1 mouse cellular context compared by ENCODE assay signal in the genomic region with DNA sequence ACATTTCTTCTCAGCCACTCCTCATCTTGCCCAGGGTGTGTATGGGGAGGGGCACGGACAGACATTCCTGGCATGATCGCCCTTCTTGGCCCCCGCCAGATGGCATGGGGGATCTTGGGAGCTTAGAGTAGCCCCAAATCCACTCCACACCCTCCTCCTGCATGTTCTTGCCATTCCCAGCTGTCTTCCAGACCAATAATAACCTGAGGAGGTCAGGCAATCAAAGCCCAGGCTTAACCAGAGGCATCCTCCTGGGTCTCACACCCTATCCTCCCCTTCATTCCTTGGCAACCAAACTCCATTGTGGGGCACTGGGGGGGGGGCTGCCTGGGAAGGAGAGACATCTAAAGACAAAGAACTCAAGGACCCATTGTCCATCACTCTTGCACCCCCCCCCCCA.
A peak's percentile ranks its signal among the peaks of the same experiment; 100 is the strongest.
TF ChIP-seq lines count a peak whose summit lies in the region.

No protein-coding gene starts in this region.

TF ChIP-seq in myocyte, 11 proteins besides CTCF, POLR2A, EP300 and RAD21:
- TF ChIP-seq SRF (IDR thresholded peaks at IDR 0.05; ENCODE audit: control insufficient read depth, insufficient read length, low read depth) (no peak), MYOG (IDR thresholded peaks at IDR 0.05; ENCODE audit: control insufficient read depth in 1 of 3, insufficient read depth in 1 of 3, insufficient read length in 2 of 3, low read depth in 2 of 3) (peak; percentile 92 to 99 (median 93)), USF1 (IDR thresholded peaks at IDR 0.05; ENCODE audit: low read depth) (no peak), MYOD1 (IDR thresholded peaks at IDR 0.05; ENCODE audit: control insufficient read depth in 1 of 3, insufficient read length in 2 of 3, low read depth in 2 of 3) (peak; percentile 78 to 97 (median 79)), E2F4 (IDR thresholded peaks at IDR 0.05; ENCODE audit: insufficient read depth) (no peak), MAX (IDR thresholded peaks at IDR 0.05; ENCODE audit: low read depth) (no peak), REST (IDR thresholded peaks at IDR 0.05; ENCODE audit: insufficient read depth, insufficient read length) (no peak), TCF3 (IDR thresholded peaks at IDR 0.05; ENCODE audit: insufficient read length, low read depth) (peak; percentile 81), CEBPB (IDR thresholded peaks at IDR 0.05; ENCODE audit: insufficient read depth, poor library complexity, severe bottlenecking) (no peak), POLR2AphosphoS2 (IDR thresholded peaks at IDR 0.05; ENCODE audit: insufficient read length, low read depth) (no peak), TCF12 (IDR thresholded peaks at IDR 0.05; ENCODE audit: insufficient read depth, poor library complexity, severe bottlenecking) (peak; percentile 93)
